Mouse (Mus musculus): ENCODE measurements at regions not wholly inside any gene's neighbourhood (a gene's known extent, or its start where the extent isn't known, plus 50 kb on each side); places are given as distances from the start of the nearest gene placed in this dataset.
A peak's percentile ranks its signal among the peaks of the same experiment; 100 is the strongest.

- peak; percentile 62 to 72 for DNase-seq (ENCODE audit: low spot score in 2 of 2)
Observed at GRCm38 (mm10) chr14:25401104-25401963, 57.7 kb upstream of the Zmiz1 start.

GRCm38 (mm10) chr14:25402409-25402808, 56.6 kb upstream of the Zmiz1 start:
- peak in 1 of 2 experiments; percentile 19 for DNase-seq (ENCODE audit: low spot score in 2 of 2)

- DNase-seq (ENCODE audit: low spot score in 2 of 2), result peak; percentile 59 to 65
Observed at GRCm38 (mm10) chr14:25405191-25405590, 53.8 kb upstream of the Zmiz1 start.

- DNase-seq (ENCODE audit: low spot score in 2 of 2), result no peak
Observed at GRCm38 (mm10) chr14:25406059-25406458, 52.9 kb upstream of the Zmiz1 start.

- DNase-seq (ENCODE audit: low spot score in 2 of 2), result no peak
Observed at GRCm38 (mm10) chr14:25406613-25407012, 52.4 kb upstream of the Zmiz1 start.

- no peak for DNase-seq (ENCODE audit: low spot score in 2 of 2)
Observed at GRCm38 (mm10) chr14:25407111-25407510, 51.9 kb upstream of the Zmiz1 start.

Measured in heart, adult 9 months (tissue).